In the genomic region with DNA sequence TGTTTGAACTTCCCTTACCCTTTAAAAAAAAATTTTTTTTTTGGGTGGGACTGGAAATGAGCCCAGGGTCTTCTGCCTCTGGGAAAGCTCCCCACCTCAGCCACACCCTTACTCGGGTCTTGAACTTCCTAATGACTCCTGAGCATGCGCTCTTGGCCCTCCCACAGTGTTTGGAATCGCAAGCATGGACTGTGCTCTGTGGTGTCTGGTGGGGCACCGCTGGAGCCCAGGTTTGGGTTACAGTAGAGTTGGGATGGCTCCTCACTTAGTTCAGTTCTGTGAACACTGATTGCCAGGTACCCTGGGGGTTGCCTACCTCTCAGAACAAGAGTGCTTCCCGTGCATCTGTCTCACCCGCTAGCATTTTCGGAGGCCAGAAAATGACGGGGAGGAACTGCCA, we compare ENCODE assay signal across 11 mouse cellular contexts. TPM values are rescaled to one million over a fixed set of nuclear protein-coding genes. Genes with fewer than 3 reads are reported as not detected.
DNase-seq lines count a peak whose midpoint lies in the region; ATAC-seq and TF ChIP-seq lines count a peak whose summit lies in the region.
"Had no signal": no experiment of that assay in that cellular context is flagged by ENCODE, and none has a peak within 500 bp of the region (broad histone marks: within the 10 kb centered on the region; RNA-seq: fewer than 3 reads in every experiment).

No protein-coding gene starts in this region.

- no peak overlapping the region for H3K27ac ChIP-seq in heart, embryonic 10.5 days
- no peak overlapping the region; the same call in 1 of the 2 replicates for H3K27ac ChIP-seq in ES-E14 (ENCODE audit: insufficient read depth, low read depth, low read length, poor library complexity, severe bottlenecking)
- peak overlapping the region; percentile 30; the same call in 1 of the 2 replicates for H3K27ac ChIP-seq in limb, embryonic 15.5 days
- no peak overlapping the region for H3K27ac ChIP-seq in layer of hippocampus, adult 2 months
- H3K27ac ChIP-seq: liver, embryonic 15.5 days had no signal

- peaks cover 3% of the 10 kb centered on the region; the same call in 1 of the 2 replicates for H3K36me3 ChIP-seq in heart, embryonic 10.5 days
- H3K36me3 ChIP-seq in ES-E14 (ENCODE audit: control insufficient read depth, insufficient read depth, low read length, poor library complexity, severe bottlenecking), result 0 out of 2 replicates have a peak, but pooled peaks cover 2% of the 10 kb centered on the region
- H3K36me3 ChIP-seq in limb, embryonic 15.5 days, result no peaks in the 10 kb centered on the region
- H3K36me3 ChIP-seq: liver, embryonic 15.5 days had no signal

- 42% methylated on average over 8 of the region's 8 CpGs for WGBS in heart, embryonic 10.5 days
- WGBS in limb, embryonic 15.5 days, result 24% methylated on average over 8 of the region's 8 CpGs

- no peak overlapping the region for H3K4me2 ChIP-seq in limb, embryonic 15.5 days
- H3K4me2 ChIP-seq: liver, embryonic 15.5 days had no signal

- no peak overlapping the region for H3K4me3 ChIP-seq in heart, embryonic 10.5 days
- H3K4me3 ChIP-seq in ES-E14 (ENCODE audit: insufficient read depth in 1 of 2, low read depth in 1 of 2, low read length in 2 of 2, poor library complexity in 1 of 2, severe bottlenecking in 1 of 2), result peak overlapping the region; percentile 50 to 54
- no peak overlapping the region for H3K4me3 ChIP-seq in limb, embryonic 15.5 days
- no peak overlapping the region for H3K4me3 ChIP-seq in layer of hippocampus, adult 2 months
- H3K4me3 ChIP-seq: liver, embryonic 15.5 days had no signal

- H3K9me3 ChIP-seq in heart, embryonic 10.5 days, result no peaks in the 10 kb centered on the region
- H3K9me3 ChIP-seq in ES-E14 (ENCODE audit: control insufficient read depth, insufficient read depth, low read depth, low read length), result no peaks in the 10 kb centered on the region
- H3K9me3 ChIP-seq in limb, embryonic 15.5 days, result peaks cover 3% of the 10 kb centered on the region; the same call in 1 of the 2 replicates
- H3K9me3 ChIP-seq: liver, embryonic 15.5 days had no signal

- H3K27me3 ChIP-seq in heart, embryonic 10.5 days (ENCODE audit: insufficient read depth, poor library complexity, severe bottlenecking), result peaks cover 1% of the 10 kb centered on the region; the same call in 1 of the 2 replicates
- no peaks in the 10 kb centered on the region for H3K27me3 ChIP-seq in limb, embryonic 15.5 days

- in situ Hi-C loops in ES-E14 (cut with MboI; ENCODE audit: low sequenced_read_pairs in 2 of 2, unreplicated experiment in 2 of 2), result no loop called here

- ATAC-seq in limb, embryonic 15.5 days (ENCODE audit: insufficient number of reproducible peaks, low FRiP score, low TSS enrichment, low read depth), result no peak

- peaks cover 34% of the 10 kb centered on the region for H3K4me1 ChIP-seq in heart, embryonic 10.5 days
- H3K4me1 ChIP-seq in ES-E14 (ENCODE audit: control insufficient read depth in 2 of 2, insufficient read depth in 2 of 2, low read length in 2 of 2, poor library complexity in 1 of 2), result peaks cover 0 to 25% of the 10 kb centered on the region in 2 experiments; a peak in 3 of 4 replicates
- H3K4me1 ChIP-seq in limb, embryonic 15.5 days, result peaks cover 32% of the 10 kb centered on the region

- H3K9ac ChIP-seq in ES-E14 (ENCODE audit: insufficient read depth, low read depth, low read length, poor library complexity, severe bottlenecking), result peak overlapping the region; percentile 60
- no peak overlapping the region for H3K9ac ChIP-seq in limb, embryonic 15.5 days
- H3K9ac ChIP-seq: liver, embryonic 15.5 days had no signal

- peak; percentile 95 for DNase-seq in heart, adult 11 months
- DNase-seq in heart, embryonic 10.5 days (ENCODE audit: low spot score), result no peak
- DNase-seq in kidney, postnatal 25 days, result peak; percentile 59 to 73
- DNase-seq in kidney, postnatal 4 days, result no peak
- peak; percentile 43 for DNase-seq in ES-E14 (ENCODE audit: low read depth, low spot score)
- no peak for DNase-seq in cerebellum, adult 18-20 months
- DNase-seq in layer of hippocampus, adult 2 months (ENCODE audit: low spot score in 2 of 2), result no peak
- DNase-seq: adrenal gland, postnatal 10 days; thymus, postnatal 36 days had no signal

- no peak for TF ChIP-seq CTCF in layer of hippocampus, adult 2 months (conservative IDR thresholded peaks at IDR 0.05)

TF ChIP-seq in ES-E14, 5 proteins besides CTCF, POLR2A, EP300 and RAD21:
- no peak for TF ChIP-seq MAFK (IDR thresholded peaks at IDR 0.05; ENCODE audit: insufficient read depth, low read depth, low read length)
- no peak for TF ChIP-seq ZNF384 (IDR thresholded peaks at IDR 0.05; ENCODE audit: low read depth, low read length)
- TF ChIP-seq CHD2 (IDR thresholded peaks at IDR 0.05; ENCODE audit: low read depth, low read length), result no peak
- TF ChIP-seq HCFC1 (IDR thresholded peaks at IDR 0.05; ENCODE audit: borderline replicate concordance, insufficient read depth, low read length), result no peak
- no peak for TF ChIP-seq ZC3H11A (IDR thresholded peaks at IDR 0.05; ENCODE audit: borderline replicate concordance, low read depth, low read length)

RNA-seq across cellular contexts. Expression of gene Plekhg3, which starts 10.8 kb away (rescaled TPM):
- 5.1 and 5.3 TPM in 2 replicates for polyA plus RNA-seq in heart, embryonic 10.5 days (2016; fragmentation: Nextera tagmentation; extraction: Ambion mirVana)
- 10.9 and 12.1 TPM in 2 replicates for total RNA-seq in ES-E14 (2012; rRNA removed)
- 6.0 and 8.0 TPM in 2 replicates for polyA plus RNA-seq in limb, embryonic 15.5 days (2015; fragmentation: Nextera tagmentation; extraction: Ambion mirVana)
- 10 to 100 TPM; 22.9 to 24.4 TPM for total RNA-seq in layer of hippocampus, adult 2 months (2021)

Comparison
In these comparisons a context has a peak if more than half of its experiments do, and no peak if none do; other contexts are left out.
1. DNase-seq: peak in heart, adult 11 months (single experiment), kidney, postnatal 25 days (2 of 2) and ES-E14 (single experiment); none in heart, embryonic 10.5 days (single experiment), kidney, postnatal 4 days (0 of 2), cerebellum, adult 18-20 months (0 of 2) and layer of hippocampus, adult 2 months (0 of 2).
2. H3K4me3 ChIP-seq: peak in ES-E14 (2 of 2); none in heart, embryonic 10.5 days (single experiment), limb, embryonic 15.5 days (single experiment) and layer of hippocampus, adult 2 months (single experiment).